ENCODE assay signal across 8 mouse cellular contexts in the genomic region with DNA sequence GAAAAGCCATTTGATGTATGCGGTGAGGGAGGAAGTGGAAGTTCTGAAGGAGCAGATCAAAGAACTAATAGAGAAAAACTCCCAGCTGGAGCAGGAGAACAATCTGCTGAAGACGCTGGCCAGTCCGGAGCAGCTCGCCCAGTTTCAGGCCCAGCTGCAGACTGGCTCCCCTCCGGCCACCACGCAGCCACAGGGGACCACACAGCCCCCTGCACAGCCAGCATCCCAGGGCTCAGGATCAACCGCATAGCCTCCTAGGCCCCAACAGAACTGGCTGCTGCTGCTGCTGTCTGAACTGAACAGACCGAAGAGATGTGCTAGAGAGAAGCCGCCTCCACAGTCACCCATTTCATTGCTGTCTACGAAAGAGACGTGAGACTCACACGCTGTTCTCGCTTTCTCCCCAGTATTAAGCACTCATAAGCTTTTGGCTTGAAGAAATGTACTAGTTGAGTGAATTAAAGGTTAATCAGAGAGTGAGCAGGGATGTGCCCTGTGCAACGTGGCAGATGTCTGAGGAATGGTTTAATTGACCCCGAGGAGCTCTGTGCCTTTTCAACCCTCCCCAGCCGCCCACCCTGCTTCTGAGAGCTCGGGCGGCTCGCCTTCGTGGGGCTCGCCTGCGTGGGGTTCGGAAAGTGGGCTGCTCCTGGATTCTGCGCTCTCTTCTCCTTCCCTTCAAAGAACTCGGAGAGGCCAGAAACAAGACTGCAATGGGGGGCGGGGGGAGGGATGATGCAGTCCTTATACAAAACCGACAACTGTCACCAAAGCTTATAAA. TPM values are rescaled to one million over a fixed set of nuclear protein-coding genes. Genes with fewer than 3 reads are reported as not detected.
DNase-seq lines count a peak whose midpoint lies in the region; ATAC-seq lines count a peak whose summit lies in the region.

No protein-coding gene starts in this region.

- H3K9me3 ChIP-seq in forebrain, embryonic 15.5 days = no peaks in the 10 kb centered on the region
- peaks cover 4% of the 10 kb centered on the region; the same call in 1 of the 2 replicates for H3K9me3 ChIP-seq in intestine, embryonic 14.5 days (ENCODE audit: control insufficient read depth, low read length)

- peak; percentile 53 for DNase-seq in right cerebral cortex, postnatal 10 days (ENCODE audit: low spot score in 2 of 2)
- no peak for DNase-seq in right cerebral cortex, postnatal 14 days
- DNase-seq in cerebellum, adult 9-11 months = peak; percentile 63
- no peak for DNase-seq in intestine, embryonic 14.5 days (ENCODE audit: low spot score)
- DNase-seq in lung, postnatal 10 days = peak; percentile 36
- DNase-seq in spleen, adult 12 weeks (ENCODE audit: low spot score) = no peak
- DNase-seq in adipocyte (ENCODE audit: low spot score) = no peak

- H3K4me3 ChIP-seq in forebrain, embryonic 15.5 days = peak overlapping the region; percentile 78
- H3K4me3 ChIP-seq in intestine, embryonic 14.5 days (ENCODE audit: low read depth, low read length) = peak overlapping the region; percentile 75

- 40% methylated on average over 27 of the region's 27 CpGs for WGBS in forebrain, embryonic 15.5 days
- WGBS in intestine, embryonic 14.5 days = 37% methylated on average over 27 of the region's 27 CpGs

- peaks cover 19% of the 10 kb centered on the region for H3K36me3 ChIP-seq in forebrain, embryonic 15.5 days
- H3K36me3 ChIP-seq in intestine, embryonic 14.5 days (ENCODE audit: control insufficient read depth, insufficient read depth, low read length) = peaks cover 23% of the 10 kb centered on the region

- ATAC-seq in forebrain, embryonic 15.5 days (replicated peaks) = no peak
- ATAC-seq in intestine, embryonic 14.5 days (replicated peaks; ENCODE audit: low FRiP score, low TSS enrichment, low read depth) = no peak

- peaks cover 25% of the 10 kb centered on the region for H3K4me1 ChIP-seq in forebrain, embryonic 15.5 days
- peaks cover 22% of the 10 kb centered on the region for H3K4me1 ChIP-seq in intestine, embryonic 14.5 days (replicated peaks; ENCODE audit: control insufficient read depth, insufficient read depth, low read length)

- no peaks in the 10 kb centered on the region for H3K27me3 ChIP-seq in forebrain, embryonic 15.5 days
- no peaks in the 10 kb centered on the region for H3K27me3 ChIP-seq in intestine, embryonic 14.5 days (replicated peaks; ENCODE audit: control insufficient read depth, insufficient read depth, low read length)

- peak overlapping the region; percentile 91 for H3K4me2 ChIP-seq in forebrain, embryonic 15.5 days (replicated peaks)
- peak overlapping the region; percentile 95 for H3K4me2 ChIP-seq in intestine, embryonic 14.5 days (ENCODE audit: low read length)

- peak overlapping the region; percentile 100 for H3K27ac ChIP-seq in forebrain, embryonic 15.5 days (replicated peaks)
- H3K27ac ChIP-seq in intestine, embryonic 14.5 days (ENCODE audit: low read depth) = peak overlapping the region; percentile 100

- H3K9ac ChIP-seq in forebrain, embryonic 15.5 days (replicated peaks) = peak overlapping the region; percentile 96
- H3K9ac ChIP-seq in intestine, embryonic 14.5 days (ENCODE audit: low read length) = peak overlapping the region; percentile 100

RNA-seq across cellular contexts. Expression of gene Serp2, which starts 50.1 kb away (rescaled TPM):
- 125 and 138 TPM in 2 replicates for polyA plus RNA-seq in forebrain, embryonic 15.5 days (2015; fragmentation: Nextera tagmentation; extraction: Ambion mirVana)
- polyA plus RNA-seq in intestine, embryonic 14.5 days (2014; fragmentation: Nextera tagmentation; extraction: Ambion mirVana) = 13.0 and 13.6 TPM in 2 replicates

Comparison
In these comparisons a context has a peak if more than half of its experiments do, and no peak if none do; other contexts are left out.
1. DNase-seq: peak in right cerebral cortex, postnatal 10 days (2 of 2), cerebellum, adult 9-11 months (single experiment) and lung, postnatal 10 days (single experiment); none in right cerebral cortex, postnatal 14 days (single experiment), intestine, embryonic 14.5 days (single experiment), spleen, adult 12 weeks (single experiment) and adipocyte (single experiment).